Mouse (Mus musculus) B cell, adult 62 days (primary cell): ENCODE results near the gene Naa16. TPM values are rescaled to one million over a fixed set of nuclear protein-coding genes. Genes with fewer than 3 reads are reported as not detected.

Experiments
- total RNA-seq: library from RNA; stranded (reverse); gene quantifications from 4 replicates; pipeline ENCODE4 v1.2.4, GENCODE M21; 2023

The Naa16 gene
- 44.0 to 51.7 TPM (median 49.8 TPM) in 4 replicates for total RNA-seq

GRCm38 (mm10) chr14:79390265-79390926 lies at the start of gene Naa16:
Gene Naa16 (minus strand): TSS chr14:79390778.

DNA sequence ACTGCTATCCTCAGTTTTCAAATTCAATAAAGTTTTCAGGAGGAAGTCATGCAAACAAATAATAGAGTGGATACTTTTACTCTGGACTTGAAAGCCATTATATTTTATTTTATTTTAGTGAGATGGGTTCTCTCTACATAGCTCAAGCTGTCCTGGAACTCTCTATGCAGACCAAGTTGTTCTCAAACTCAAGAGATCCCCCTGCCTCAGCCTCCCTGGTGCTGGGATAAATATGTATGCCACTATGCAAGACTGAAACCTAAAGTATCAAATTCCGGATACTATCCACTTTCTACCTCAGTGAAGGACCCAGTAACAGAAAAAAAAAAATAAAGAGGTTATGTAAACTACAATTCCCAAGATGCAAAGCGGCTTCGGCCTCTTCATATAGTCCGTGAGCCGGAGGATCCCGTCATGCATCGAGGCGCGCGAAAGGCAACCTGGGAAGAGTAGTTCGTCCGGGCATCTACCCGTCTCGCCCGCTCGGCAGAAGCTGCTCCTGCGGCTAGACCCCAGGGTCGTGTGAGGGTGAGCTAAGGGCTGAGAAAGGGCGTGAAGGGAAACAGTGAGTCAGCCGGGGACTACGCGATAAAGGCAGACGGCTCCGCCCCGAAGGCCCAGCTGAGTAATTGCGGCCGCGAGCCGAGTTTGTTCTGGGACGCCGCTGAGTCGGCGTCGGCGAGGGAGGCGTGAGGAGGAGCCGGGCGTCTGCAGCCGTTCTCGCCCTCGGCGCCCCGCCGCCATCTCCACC lies 35.6 kb upstream of the Naa16 start, which contains the start of gene Kbtbd7:
Kbtbd7 (plus strand) TSS at position 533 of the 751 bp plus-strand sequence.

GRCm38 (mm10) chr14:79397321-79398122 lies 6.9 kb upstream of the Naa16 start, which contains the start of gene Mtrf1:
Gene Mtrf1 (plus strand): TSS chr14:79397772.

DNA sequence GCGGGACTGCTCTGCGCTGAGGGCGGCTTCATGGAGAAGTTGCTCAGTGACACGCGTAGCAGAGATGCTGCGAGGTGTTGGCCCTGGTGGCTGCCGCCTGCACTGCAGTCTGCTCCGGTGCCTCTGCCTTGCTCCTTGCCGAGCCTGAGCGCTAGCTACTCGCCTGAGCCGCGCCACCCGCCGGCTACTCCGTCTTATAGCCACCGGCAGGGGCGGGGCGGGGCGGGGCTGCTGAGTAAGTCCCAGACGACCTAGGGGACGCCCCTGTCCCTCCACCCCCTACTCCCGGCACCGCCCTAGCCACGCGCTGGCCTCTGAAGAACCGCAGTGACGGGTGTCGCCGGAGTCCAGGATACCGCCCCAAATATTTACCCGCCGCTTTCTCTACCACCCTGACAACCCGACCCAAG lies 89.1 kb downstream of the Naa16 start, which contains the start of gene Rgcc:
Rgcc (minus strand) TSS at position 180 of the 410 bp plus-strand sequence.

Other genes with a start within 250 kb of the Naa16 start
- gene Zfp957, start 143.4 kb downstream of the Naa16 start, total RNA-seq = not detected in 4 replicates
- 45.9 to 54.1 TPM (median 47.7 TPM) in 4 replicates for gene Rgcc, start 89.1 kb downstream of the Naa16 start, total RNA-seq
- 1.7 to 3.3 TPM (median 1.8 TPM) in 4 replicates for gene Mtrf1, start 7.0 kb upstream of the Naa16 start, total RNA-seq
- 15.7 to 18.2 TPM (median 16.6 TPM) in 4 replicates for gene Kbtbd7, start 35.7 kb upstream of the Naa16 start, total RNA-seq
- gene Kbtbd6, start 61.1 kb upstream of the Naa16 start, total RNA-seq = 0.33 to 0.63 TPM (median 0.57 TPM) in 4 replicates
- 187 to 209 TPM (median 192 TPM) in 4 replicates for gene Elf1, start 90.4 kb upstream of the Naa16 start, total RNA-seq
- gene Wbp4, start 90.7 kb upstream of the Naa16 start, total RNA-seq = 27.0 to 33.3 TPM (median 29.8 TPM) in 4 replicates
- 50.0 to 63.5 TPM (median 59.1 TPM) in 4 replicates for gene Sugt1, start 196.9 kb upstream of the Naa16 start, total RNA-seq